Mouse (Mus musculus): ENCODE results near the gene Pecam1.
A peak's percentile ranks its signal among the peaks of the same experiment; 100 is the strongest.
"Not testable (repeated sequence)": the region's sequence is repeated elsewhere in the genome, so short reads cannot be mapped to it uniquely, and the experiment has no call there.

Gene Pecam1

DNA sequence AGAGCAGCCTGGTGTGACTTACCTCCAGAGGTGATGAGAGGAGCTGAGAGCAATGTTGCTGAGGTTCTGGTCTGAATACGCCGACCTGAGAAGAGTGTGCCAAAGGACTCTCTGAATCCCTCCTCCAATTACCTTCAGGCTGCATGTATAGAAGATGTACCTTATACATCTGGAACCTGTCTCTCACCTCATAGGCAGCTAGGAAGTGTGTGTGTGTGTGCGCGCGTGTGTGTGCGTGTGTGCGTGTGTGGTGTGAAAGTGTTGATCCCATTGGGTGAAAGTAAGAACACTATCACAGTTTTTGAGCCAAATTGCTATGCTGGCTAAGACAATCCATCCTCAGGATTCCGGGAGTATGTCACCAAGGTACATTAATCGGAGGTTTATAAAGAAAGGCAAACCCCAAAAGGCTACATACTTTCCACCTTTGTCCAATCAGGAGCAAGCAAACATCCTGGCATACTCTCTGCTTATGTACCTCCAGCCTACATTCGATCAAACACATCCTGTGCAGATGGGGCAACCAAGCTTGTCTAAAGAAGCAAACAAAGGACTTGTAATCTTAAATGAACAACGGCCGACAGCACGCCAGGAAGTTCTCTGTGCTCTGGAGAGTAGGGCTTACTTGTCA lies at the start of gene Pecam1:
Gene Pecam1, minus strand, starts transcription at position 508 of the 631 bp plus-strand sequence.
- no peak for DNase-seq (ENCODE audit: low spot score)

DNA sequence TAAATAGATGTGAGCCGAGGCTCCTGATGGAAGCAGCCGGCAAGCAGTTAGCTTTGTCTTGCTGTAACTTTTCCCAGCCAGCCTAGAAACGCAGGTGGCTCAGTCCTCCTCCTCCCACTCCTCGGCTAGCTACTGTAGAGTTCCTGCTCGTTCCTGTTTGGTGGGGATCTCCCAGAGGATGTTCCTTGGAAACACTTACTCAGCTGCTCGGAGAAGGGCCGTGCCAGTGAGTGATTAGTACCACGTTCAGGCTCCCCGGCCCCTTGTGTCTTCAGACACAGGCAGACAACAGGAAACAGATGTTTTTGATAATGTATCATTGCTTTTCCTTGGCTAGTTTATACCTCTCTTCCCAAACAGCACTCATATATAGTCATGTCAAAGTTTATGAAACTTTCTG lies 45.3 kb upstream of the Pecam1 start:
- no peak for DNase-seq (ENCODE audit: low spot score)

DNA sequence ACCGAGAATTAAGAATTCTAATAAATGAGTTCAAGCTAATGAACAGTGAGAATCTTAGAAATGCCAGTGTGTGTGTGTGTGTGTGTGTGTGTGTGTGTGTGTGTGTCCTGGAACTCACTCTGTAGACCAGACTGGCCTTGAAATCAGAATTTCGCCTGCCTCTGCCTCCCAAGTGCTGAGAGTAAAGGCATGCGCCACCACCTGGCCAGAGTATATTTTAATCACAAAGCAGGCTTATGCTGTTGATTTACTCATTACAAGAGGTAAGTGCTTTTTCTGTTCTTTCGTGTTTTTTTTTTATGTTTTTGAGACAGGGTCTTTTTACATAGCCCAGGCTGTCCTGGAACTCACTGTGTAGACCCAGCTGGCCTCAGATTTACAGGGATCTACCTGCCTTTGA lies 43.4 kb upstream of the Pecam1 start:
- DNase-seq (ENCODE audit: low spot score), result no peak

DNA sequence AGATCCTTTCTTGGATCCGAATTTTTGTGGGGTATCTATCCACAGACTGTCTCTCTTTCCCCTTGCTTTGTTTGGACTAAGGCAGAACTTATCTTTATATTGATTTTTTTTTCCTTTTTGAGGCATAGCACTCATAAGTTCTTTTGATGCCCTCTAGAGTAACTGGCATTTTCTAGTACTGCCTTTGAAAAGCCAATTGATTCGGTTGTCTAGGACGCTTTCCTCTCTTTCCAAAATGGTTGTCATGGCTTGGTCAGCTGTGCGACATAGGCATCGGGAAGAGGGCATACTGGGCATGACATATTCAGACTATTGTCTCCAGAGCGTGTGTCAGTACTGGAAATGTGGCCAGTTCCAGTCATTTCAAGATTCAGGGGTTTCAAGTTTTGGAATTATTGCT lies 39.2 kb upstream of the Pecam1 start:
- no peak for DNase-seq (ENCODE audit: low spot score)

DNA sequence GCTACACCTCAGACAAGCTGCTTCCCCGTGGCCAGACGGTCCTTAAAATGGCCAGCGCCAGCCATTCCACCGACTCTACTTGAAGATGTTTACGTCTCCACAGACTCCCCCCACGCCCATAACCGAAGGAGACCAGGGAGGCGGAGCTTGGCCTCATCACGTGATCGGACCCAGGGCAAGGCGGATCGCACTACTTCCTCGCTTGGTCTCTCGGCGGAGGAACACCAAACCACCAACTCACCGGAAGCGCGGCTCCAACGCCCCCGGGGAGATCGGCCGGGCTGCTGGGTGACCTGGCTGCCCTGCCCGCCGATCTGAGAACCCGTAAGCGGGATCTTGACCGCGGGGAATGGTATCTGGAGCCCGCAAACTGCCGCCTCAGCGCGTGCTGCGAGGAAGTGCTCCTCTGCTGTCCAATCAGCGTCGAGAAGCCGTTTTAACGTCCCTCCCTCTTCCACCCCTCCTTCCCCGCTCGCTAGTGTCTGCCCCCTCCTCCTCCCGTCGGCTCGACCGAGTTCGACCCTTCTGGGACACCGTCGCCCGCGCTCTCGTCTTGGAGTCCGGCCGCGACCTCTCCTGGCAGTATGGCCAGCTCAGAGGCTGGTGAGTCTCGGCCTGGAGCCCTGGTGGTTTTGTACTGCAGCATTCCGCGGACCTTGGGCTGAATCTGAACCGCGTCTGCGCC lies 38.5 kb upstream of the Pecam1 start, which contains the start of the genes Ddx5 and Cep95:
Gene Ddx5, minus strand, starts transcription at position 411 of the 685 bp plus-strand sequence.
Gene Cep95, plus strand, starts transcription at position 478 of the 685 bp plus-strand sequence.
- peak; percentile 94 for DNase-seq (ENCODE audit: low spot score)

DNA sequence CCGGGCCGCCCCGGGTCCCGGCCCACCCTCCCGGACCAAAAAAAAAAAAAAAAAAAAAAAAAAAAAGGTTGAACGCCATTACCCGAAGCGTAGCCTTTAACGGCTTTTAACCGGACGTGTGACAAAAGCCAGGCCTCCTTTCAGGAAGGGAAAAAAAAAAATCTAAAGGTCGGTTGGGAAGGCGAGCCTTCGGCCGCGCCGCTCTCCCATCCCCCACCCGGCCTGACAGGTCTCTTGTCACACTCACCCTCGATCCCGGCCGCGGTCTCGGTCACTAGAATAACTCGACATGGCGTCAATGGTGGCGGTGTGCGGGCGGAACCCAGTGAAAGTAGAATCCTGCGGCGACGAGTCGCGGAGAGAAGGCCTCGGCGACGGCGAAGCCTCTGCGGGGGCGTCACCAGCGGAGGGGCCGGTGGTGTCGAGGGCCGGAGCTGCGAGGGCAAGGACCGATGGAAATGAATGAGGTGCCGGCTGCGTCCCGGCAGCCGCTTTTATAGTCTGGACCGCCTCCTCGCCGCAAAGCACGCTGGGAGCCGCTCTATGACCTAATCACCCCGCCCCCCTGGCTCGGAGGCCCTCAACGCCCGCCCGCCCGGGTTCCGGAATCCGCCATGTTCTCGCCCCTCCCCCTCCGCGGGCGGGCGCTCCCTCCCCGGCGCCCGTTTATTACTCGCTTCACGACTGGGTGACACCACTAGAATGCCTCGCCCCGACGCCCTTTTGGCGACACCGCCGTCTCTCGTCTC lies 37.8 kb upstream of the Pecam1 start:
- DNase-seq (ENCODE audit: low spot score), result peak; percentile 99

DNA sequence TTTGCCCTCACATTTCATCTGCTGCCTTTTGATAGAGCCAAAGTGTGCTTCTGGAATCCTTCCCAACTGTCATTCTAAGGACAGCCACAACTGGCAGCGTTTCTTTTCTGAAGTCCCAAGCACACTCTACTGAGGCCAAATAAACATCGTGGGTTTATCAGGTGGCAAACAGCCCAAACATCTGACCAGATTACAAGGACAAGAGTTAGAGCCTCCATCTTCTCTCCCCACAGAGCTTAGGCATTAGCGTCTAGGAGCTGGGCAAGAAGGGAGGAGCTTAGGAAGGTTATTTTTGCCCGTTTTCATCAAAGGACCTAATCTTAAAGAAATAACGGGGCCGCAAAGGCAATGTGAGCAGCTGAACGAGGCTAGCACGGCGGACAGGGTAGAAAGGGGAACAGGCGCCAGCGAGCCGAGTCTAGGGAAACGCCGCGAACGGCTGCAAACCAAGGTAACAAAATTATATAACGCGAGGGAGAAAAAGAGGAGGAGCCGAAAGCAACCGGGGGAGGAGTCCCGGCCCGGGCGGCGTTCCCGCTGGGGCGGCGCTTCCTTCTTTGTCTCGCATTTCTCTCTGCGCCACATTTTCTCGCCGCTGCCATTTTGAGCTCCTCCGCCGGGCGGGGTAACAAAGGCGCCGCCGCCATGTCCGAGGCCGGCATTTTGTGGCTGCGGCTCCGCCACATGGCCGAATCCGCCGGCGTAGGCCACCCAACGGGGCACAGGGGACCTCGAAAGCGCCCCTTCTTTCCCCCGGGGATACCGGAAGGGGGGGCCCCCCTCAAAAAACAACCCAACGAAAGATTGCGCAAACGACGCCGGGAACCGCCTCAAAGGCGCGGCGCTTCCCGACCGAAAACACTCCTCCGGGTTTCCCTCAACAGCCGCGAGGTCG lies 37.0 kb upstream of the Pecam1 start:
- peak; percentile 88 for DNase-seq (ENCODE audit: low spot score)

DNA sequence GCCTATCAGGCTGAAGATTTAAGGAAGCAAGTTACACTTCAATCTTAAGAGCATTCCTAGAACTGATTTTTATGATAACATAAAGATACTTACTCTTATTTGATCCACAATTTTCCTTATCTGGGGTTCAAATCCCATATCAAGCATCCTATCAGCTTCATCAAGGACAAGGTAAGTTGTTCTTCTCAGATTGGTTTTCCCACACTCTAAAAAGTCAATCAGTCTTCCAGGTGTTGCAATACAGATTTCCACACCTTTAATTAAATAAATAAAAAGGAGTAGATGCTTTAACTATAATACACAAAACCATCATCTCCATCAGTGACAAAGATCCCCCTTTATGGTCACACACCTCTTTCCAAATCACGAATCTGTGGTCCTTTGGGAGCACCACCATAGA lies 34.6 kb upstream of the Pecam1 start:
- DNase-seq (ENCODE audit: low spot score), result no peak

DNA sequence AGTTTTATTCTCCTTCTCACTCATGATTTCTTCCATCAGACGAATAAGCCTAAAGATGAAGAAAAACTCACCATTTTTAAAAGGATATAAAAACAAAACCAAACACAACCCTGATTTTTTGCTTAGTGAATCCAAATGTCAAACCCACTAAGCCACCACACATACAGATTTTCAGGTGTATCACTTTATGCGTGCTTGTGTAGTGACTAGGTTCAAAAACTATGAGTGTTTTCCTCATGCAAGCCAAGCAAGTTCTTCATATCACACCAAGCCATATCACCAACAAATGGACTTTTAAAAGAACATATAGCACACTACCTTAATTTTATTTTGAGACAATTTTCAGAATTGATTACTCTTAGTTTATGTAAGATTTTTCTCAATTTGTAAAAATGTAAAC lies 34.0 kb upstream of the Pecam1 start:
- no peak for DNase-seq (ENCODE audit: low spot score)

DNA sequence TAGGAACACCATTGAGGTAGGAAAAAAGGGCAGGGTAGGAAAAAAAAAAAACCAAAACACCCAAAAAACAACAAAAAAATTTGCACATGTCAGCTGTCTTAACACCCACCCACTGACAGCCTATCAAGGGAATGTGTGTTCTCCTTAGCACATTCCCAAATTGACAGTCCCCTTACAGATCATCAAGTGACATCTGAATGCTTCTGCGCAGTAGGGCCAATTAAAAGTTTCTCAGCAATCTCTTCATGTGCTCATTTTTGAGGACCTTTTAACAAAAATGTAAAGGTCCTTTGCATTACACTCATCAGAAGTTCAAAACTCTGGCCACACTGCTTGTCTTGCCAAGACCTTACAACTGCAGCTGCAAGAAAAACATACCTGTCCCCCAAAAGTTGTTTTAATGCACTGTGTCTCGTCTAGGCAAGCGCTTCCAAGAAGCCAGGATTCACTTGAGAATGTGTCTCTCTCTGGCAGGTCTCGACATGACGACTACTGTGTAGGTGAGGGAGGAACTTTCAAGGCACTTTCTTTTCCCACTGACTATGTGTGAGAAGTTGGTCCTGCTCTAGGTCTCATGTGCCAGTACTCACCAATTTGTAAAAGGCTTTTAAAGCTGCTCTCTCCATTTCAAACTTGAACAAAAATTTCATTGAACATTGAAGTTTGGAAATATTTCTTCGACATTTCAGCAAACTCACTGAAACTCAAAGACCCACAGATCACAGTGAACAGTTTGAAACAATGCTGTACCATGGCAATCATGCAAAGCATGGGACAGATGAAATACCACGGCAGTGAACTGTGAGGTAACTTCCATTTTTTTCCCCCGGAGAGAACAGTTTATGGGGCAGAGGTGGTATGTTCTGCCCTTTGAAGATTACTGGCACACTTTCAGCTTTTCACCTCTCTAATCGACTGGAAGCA lies 32.7 kb upstream of the Pecam1 start:
- no peak for DNase-seq (ENCODE audit: low spot score)

DNA sequence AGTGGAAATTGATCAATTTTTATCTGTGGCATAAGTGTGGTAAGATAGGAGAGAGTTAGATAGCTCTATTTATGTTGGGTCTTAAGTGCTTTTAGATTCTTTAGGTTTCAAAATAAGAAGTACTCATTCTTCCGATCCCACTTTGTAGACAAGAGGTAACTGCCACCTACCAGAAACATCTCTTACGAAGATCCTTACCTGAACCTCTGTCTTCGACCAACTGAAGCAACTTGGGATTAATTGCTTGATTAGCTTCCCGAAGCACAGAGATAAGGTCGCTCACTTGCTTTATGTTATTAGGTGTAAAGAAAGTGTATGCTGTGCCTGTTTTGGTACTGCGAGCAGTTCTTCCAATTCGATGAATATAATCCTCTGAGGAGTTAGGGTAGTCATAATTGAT lies 31.8 kb upstream of the Pecam1 start:
- DNase-seq (ENCODE audit: low spot score), result not testable (repeated sequence)

DNA sequence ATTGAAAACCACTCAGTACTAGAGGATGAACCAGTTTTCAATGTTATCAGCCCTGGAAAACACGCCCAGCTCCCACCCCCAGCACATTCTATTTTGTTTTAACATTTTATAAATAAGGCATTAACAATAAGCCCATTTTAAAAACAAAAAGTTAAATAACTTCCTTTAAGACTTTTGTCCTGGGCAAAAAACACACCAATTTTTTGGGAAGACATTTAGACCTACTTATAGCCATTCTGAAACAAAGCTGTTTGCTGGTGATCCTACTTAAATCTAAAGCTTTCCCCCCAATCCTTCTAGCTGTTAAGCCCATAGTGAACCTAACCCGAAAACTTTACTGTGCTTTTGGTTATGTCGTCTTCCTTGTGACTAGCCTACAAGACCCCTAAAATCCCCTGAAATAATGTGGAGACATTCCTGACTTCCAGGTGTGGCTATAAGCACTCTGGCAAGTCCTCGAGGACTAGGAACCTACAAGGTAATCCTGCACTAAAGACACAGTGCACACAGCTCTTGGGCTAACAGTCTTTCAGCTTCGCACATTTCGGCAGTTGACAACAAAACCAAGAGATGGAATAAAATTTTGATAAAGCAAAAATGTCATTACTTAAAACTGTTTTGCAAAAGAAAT lies 30.3 kb upstream of the Pecam1 start:
- DNase-seq (ENCODE audit: low spot score), result no peak

DNA sequence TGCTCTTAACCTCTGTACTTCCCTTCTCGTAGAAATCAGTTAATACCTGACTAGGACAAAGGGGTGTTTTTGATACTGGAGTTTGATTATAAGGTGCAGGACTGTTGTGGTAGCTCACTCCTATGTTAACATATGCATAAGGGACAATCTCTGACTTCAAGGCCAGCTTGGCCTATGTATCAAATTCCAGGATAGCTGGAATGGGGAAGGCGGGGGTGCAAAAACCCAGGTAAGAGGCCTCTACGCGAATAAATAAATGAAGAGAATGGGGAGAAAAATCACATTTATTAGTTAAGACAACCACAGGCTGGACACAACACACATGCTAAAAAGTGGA lies 29.6 kb upstream of the Pecam1 start:
- no peak for DNase-seq (ENCODE audit: low spot score)

DNA sequence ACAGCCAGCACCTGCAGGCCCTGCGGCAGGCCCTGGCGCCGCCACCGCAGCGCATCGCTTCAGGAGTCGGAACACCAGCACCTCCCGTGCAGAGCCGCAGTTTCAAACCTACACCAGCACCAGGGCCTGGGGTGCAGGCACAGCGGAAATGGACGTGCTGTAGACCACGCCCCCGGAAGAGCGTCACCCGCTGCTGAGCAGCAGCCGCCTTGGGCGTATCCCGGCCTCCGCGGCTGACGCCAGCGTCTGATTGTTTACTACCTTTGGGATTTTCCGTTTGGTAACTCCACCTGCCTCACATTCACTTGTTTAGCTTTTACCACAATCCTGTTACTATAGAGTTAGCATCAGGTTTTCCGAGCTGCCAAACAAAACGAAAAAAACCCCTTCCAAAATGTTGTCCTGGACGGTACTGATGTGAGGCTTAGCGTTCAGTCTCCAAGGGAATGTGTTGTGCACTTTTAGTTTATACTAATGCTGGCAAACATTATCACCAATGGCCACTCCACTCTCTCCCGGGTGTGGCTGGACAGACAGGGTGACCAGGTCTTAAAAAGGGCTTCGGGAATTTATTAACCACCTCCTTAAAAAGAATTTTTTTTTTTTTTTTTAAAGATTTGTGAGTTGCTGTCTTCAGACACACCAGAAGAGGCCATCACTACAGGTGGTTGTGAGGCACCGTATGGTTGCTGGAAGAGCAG lies 29.1 kb upstream of the Pecam1 start, which contains the start of gene Polg2:
Gene Polg2, minus strand, starts transcription at position 150 of the 701 bp plus-strand sequence.
- DNase-seq (ENCODE audit: low spot score), result peak; percentile 85

DNA sequence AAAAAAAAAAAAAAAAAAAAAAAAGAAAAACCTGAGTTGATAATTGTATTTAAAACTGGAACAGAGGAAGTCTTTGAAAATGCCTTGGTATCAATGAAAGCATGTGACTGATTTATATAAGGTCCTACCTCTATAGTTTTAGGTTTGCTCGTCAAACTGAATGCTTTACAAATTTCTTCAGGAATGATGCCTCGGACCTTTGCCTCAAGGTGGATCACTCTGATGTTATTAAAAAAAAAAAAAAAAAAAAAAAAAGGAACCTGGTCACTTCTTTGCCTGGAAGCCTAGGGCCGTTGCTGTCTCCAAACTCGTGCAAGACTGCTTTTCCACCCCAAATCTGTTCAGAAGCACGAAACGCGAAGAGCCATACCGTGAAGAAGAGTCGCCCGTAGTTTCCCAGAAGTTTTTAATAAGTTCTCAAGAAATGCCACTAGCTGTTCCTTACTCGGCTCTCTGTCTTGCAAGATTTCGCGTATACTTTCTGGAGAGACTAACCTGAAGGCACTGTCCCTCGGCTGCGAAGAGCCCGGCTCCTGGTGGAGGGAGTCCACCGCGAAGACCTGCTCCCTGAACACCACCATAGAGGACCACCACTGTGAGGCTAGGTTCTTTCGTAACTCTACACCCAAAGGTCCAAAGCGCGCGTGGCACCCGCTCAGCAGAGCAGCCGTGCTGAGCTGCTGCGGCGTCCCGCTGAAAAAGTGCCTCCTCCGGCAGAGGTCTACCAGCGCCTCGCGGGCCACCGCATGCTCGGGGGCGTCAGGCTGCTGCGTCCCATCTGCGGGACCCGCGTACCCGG lies 28.4 kb upstream of the Pecam1 start:
- no peak for DNase-seq (ENCODE audit: low spot score)

DNA sequence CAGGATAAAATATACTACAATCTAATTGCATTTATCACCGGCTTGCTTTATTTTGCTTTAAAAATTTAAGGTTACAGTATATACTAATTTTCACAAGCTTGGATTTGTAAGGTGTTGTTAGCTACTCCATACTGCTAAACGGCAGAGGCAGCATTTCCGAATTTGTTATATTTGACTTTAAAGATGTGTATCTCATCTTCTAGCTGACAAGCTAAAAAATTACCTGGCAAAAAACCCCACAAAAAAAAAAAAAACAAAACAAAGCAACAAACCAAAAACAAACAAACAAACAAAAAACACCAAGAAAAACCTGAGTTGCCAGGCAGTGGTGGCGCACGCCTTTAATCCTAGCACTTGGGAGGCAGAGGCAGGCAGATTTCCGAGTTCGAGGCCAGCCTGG lies 27.7 kb upstream of the Pecam1 start:
- no peak for DNase-seq (ENCODE audit: low spot score)

DNA sequence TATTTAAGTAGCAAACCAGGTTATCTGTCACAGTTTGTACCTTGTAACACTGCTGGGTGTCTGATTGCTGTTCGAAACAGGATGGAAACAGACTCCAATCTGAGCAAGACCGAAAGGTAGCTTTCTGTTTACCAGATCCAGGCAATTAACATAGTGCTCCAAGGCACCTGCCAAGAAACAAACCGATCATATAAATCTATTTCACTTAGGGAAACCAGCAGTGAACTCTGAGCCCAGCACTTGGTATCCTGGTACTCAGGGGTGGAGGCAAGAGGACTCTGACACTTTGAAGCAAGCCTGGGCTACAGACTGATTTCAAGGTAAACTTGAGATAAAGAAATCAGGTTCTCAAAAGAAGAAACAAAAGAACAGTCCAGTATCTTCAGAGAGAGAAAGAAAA lies 27.0 kb upstream of the Pecam1 start:
- no peak for DNase-seq (ENCODE audit: low spot score)

DNA sequence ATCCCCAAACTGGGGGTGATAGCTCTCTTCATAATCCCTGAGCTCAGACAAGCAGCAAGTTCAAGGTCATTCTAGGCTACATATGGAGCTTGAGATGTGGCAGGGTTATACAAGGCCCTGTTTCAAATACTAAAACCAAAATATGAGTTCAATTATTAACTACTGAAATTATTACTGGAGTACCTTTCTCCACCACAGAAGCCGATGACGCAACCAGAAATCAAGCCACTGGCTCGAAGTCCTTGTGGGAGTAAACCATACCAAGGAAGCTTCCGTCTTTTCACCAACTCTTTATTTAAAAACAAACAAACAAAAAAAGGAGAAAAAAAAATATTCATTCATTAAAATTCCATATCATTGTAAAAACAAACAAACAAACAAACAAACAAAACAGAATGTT lies 26.5 kb upstream of the Pecam1 start:
- no peak for DNase-seq (ENCODE audit: low spot score)

DNA sequence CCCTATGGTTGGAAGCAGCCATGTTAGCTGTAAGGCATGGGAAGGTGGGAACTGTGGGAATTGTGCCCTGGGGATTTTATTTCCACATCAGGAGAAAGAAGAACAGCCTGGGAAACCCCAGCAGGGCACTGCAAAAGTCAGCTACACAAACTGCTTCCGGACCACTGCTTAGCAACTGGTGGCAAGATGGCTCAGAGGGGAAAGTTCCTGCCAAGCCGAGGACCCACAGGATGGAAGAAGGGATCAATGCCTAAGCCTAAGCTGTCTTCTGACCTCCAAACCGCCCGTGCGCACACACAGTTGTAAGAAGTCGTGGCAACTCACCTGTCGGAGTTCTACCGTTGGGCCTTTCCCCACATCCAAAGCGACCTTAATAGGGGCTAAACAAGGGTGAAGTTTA lies 22.6 kb upstream of the Pecam1 start:
- no peak for DNase-seq (ENCODE audit: low spot score)

All from ovary, postnatal 14 days (tissue).